Mouse (Mus musculus) embryonic stem cell, embryonic (primary cell): ENCODE results near the gene Acad8.

Source experiments
- CTCF ChIA-PET, 4 experiments: fragments of 300-600 bp in 2 of 4; fragments of 350-600 bp in 2 of 4; sonication (Branson Sonifier 250); formaldehyde crosslinking; loops; one replicate each; lab custom pipeline; 2022; ENCODE audit warnings: inconsistent platforms in 2 of 4; lab: Charles Lee
- POLR2A ChIA-PET, 4 experiments: fragments of 300-600 bp in 2 of 4; fragments of 350-600 bp in 2 of 4; sonication (Branson Sonifier 250); formaldehyde crosslinking; loops; one replicate each; lab custom pipeline; 2022; ENCODE audit warnings: antibody characterized with exemption in 4 of 4, inconsistent platforms in 1 of 4; lab: Charles Lee

Acad8 gene

GRCm38 (mm10) chr9:26999461-27000395 is at the start of gene Acad8, which contains the start of gene Thyn1:
TSS of gene Acad8 (minus strand) at chr9:26999566.
TSS of gene Thyn1 (plus strand) at chr9:26999710.
- ChIA-PET POLR2A (interaction anchor here in 2 of 4 experiments (0.6 to 1.6 kb wide), 4 partner anchors 11 to 1161 kb away, joined by 3 to 6 read pairs (median 4); partner anchors contain the start of gene Vps26b (in 1 of the 2)), CTCF (no interaction called here)

GRCm38 (mm10) chr9:27043892-27044291 is 44.5 kb upstream of the Acad8 start:
- CTCF ChIA-PET, result interaction anchor here in 1 of 4 experiments (0.6 kb wide), 1 partner anchor 61 kb away, joined by 4 read pairs; no protein-coding TSS in a partner anchor
- POLR2A ChIA-PET, result interaction anchor here in 2 of 4 experiments (0.8 to 2.0 kb wide), 5 partner anchors 8 to 26 kb away, joined by 3 to 4 read pairs (median 3); no protein-coding TSS in a partner anchor

- POLR2A ChIA-PET, result interaction anchor here in 2 of 4 experiments (1.0 to 1.7 kb wide), 7 partner anchors 12 to 1779 kb away, joined by 3 to 4 read pairs (median 3); no protein-coding TSS in a partner anchor
- CTCF ChIA-PET, result interaction anchor here in 1 of 4 experiments (0.6 kb wide), 1 partner anchor 224 kb away, joined by 3 read pairs; the partner anchor contains the start of gene Glb1l2
These were observed 31.4 kb upstream of the Acad8 start for GRCm38 (mm10) chr9:27030763-27031100.

- ChIA-PET POLR2A (interaction anchor here in 2 of 4 experiments (0.7 to 2.2 kb wide), 10 partner anchors 10 to 91 kb away, joined by 3 to 5 read pairs (median 3); partner anchors contain the start of gene Acad8 (in 1 of the 2)), CTCF (interaction anchor here in 1 of 4 experiments (0.5 kb wide), 1 partner anchor 354 kb away, joined by 3 read pairs; no protein-coding TSS in a partner anchor)
These were observed 30.7 kb upstream of the Acad8 start, which contains the start of the genes Vps26b and Ncapd3 for GRCm38 (mm10) chr9:27029828-27030762. TSS of gene Vps26b (minus strand) at chr9:27030065. TSS of gene Ncapd3 (plus strand) at chr9:27030175.

DNA sequence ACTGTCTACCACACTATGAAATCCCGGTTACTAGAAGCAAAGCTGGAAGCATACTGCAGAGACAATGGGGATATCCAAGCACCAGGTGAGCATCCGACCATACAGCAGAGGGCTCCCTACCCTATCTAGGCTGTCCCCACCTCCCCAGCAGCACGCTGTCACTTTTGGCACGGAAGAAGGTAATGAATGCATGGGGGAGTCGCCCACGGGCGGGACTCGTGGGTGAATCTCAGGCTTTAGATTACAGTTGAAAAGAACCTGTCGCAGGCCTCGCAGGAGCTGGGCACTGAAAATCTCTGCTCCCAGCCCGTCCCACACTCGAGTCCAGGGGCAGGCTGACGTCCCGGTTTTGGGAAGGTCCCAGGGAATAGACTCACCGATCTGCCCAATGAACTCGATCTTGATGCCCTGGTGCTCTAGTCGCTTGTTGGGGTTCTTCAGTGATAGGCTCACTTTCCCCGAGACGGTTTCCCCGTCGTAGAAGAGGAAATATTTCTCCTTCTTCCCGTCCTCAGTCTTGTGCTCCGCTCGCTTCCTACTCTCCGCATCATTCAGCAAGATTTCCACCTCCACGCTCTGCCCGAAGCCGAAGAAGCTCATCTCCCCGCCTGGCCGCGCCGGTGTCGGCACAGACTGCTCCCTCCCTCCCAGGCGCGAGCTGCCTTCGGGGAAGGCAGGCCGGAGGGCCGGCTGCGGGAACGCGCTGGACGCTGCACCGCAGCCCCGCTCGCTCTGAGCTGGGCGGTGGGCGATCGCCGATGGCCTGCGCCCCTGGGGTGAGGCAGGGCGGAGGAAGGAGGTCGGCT is 29.9 kb upstream of the Acad8 start:
- POLR2A ChIA-PET, result interaction anchor here in 3 of 4 experiments (0.5 to 2.2 kb wide), 7 partner anchors 9 to 46 kb away, joined by 3 to 5 read pairs (median 3); partner anchors contain the start of gene Acad8 (in 1 of the 3)
- CTCF ChIA-PET, result interaction anchor here in 1 of 4 experiments (0.5 kb wide), 1 partner anchor 353 kb away, joined by 3 read pairs; no protein-coding TSS in a partner anchor

DNA sequence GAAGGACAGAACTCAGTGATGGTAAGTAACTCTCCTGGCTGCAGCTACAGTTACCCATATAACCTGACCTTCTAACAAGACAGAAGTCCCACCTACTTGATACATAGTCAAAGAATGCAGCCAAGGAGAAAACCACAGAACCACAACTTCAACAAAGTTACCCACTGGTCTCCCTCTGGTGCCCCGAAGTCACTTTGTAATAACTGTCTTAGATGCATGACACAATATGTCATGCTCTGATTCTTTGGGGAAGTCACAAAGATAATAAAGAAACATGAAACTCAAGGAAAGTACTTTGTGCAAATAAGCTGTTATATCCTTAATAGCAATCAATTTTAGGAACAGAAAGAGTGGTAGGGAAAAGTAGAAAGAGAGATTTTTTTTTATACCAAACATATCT is 27.3 kb upstream of the Acad8 start:
- ChIA-PET POLR2A (interaction anchor here in 1 of 4 experiments (1.0 to 1.9 kb wide), 3 partner anchors 8 to 30 kb away, joined by 3 to 5 read pairs (median 4); no protein-coding TSS in a partner anchor), CTCF (no interaction called here)

DNA sequence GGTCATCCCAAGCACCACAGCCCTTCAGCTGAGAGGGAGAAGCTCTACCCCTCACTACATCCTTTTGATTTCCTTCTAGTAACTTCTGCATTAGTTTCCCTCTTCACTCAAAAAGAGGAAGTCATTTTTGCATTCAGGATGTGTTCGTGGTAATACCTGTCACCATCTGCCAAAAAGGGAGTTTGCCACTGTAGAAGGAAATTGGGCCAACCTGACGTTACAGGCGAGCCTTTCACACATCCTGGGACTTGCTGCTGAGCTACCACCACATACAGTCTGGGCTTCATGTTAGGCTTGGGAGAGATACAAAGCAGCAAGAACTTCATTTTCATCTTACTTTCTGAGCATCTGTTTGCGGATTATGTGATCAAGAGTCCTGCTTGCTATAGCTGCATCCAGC is 24.3 kb upstream of the Acad8 start:
- CTCF ChIA-PET, result no interaction called here
- POLR2A ChIA-PET, result interaction anchor here in 2 of 4 experiments (0.7 to 1.3 kb wide), 2 partner anchors 27 to 90 kb away, joined by 3 read pairs; no protein-coding TSS in a partner anchor

- CTCF ChIA-PET, result no interaction called here
- POLR2A ChIA-PET, result interaction anchor here in 1 of 4 experiments (1.6 to 1.7 kb wide), 2 partner anchors 9 to 10 kb away, joined by 3 to 5 read pairs; partner anchors contain the start of gene Vps26b
These were observed 19.6 kb upstream of the Acad8 start for GRCm38 (mm10) chr9:27018961-27019360.

DNA sequence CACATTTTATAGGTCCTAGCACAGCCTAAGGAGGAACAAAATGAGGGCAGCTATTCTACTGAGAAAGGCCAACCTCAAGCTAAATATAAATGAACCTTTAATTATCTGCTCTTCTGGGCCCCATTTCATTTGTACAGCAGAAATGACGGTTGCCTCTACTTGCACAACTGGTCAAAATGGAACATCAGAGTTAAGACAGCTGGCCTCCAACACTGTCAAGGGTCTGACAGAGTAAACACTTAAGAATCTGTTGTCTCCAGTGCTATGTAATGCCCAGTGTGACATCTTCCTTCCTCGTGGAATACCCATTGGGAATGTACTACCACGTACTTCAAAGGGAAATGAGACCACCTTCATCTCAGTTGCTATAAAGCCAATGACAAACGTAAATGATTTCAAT is 12.2 kb upstream of the Acad8 start:
- POLR2A ChIA-PET, result interaction anchor here in 2 of 4 experiments (1.0 to 1.7 kb wide), 3 partner anchors 9 to 110 kb away, joined by 3 to 6 read pairs (median 4); no protein-coding TSS in a partner anchor

DNA sequence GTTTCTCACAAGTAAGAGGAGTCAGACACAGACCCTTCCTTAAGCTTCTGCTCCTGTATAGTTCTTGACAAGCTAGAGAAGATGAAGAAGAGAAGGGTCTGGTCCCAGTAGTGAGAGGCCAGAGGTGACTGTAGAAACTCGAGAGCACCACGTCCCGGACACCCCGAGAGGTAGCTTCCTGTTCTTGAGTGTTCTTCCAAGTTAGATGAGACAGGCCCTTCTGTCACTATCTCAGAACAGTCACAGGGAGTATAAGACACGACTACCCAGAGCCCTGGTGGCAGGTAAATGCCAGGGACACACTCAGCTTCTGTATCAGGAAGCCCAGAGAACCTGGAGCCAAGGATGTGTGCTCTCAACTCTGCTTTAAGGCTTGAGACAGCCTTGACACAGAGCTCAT is 9.9 kb upstream of the Acad8 start:
- ChIA-PET POLR2A (interaction anchor here in 1 of 4 experiments (0.6 kb wide), 1 partner anchor 51 kb away, joined by 3 read pairs; no protein-coding TSS in a partner anchor), CTCF (no interaction called here)

More for the DNA sequence above, 12.2 kb upstream of the Acad8 start:
- CTCF ChIA-PET, result no interaction called here

GRCm38 (mm10) chr9:27006866-27007265 is 7.5 kb upstream of the Acad8 start:
- ChIA-PET CTCF (interaction anchor here in 2 of 4 experiments (0.6 to 0.9 kb wide), 2 partner anchors 9 to 54 kb away, joined by 3 read pairs; no protein-coding TSS in a partner anchor), POLR2A (interaction anchor here in 3 of 4 experiments (1.0 to 1.5 kb wide), 4 partner anchors 10 to 80 kb away, joined by 3 read pairs; partner anchors contain the start of gene Vps26b (in 1 of the 3))

GRCm38 (mm10) chr9:27005933-27006332 is 6.6 kb upstream of the Acad8 start:
- POLR2A ChIA-PET, result interaction anchor here in 2 of 4 experiments (0.6 to 1.2 kb wide), 3 partner anchors 9 to 381 kb away, joined by 3 to 4 read pairs (median 4); no protein-coding TSS in a partner anchor
- CTCF ChIA-PET, result interaction anchor here in 1 of 4 experiments (0.9 kb wide), 1 partner anchor 10 kb away, joined by 3 read pairs; no protein-coding TSS in a partner anchor

GRCm38 (mm10) chr9:27005231-27005630 is 5.9 kb upstream of the Acad8 start:
- ChIA-PET POLR2A (interaction anchor here in 1 of 4 experiments (0.6 kb wide), 1 partner anchor 380 kb away, joined by 4 read pairs; no protein-coding TSS in a partner anchor), CTCF (no interaction called here)

GRCm38 (mm10) chr9:26998669-26999460 is 501 bp downstream of the Acad8 start:
- POLR2A ChIA-PET, result interaction anchor here in 2 of 4 experiments (0.6 to 1.3 kb wide), 4 partner anchors 14 to 350 kb away, joined by 3 to 6 read pairs (median 4); partner anchors contain the start of gene Vps26b (in 1 of the 2)
- CTCF ChIA-PET, result no interaction called here

DNA sequence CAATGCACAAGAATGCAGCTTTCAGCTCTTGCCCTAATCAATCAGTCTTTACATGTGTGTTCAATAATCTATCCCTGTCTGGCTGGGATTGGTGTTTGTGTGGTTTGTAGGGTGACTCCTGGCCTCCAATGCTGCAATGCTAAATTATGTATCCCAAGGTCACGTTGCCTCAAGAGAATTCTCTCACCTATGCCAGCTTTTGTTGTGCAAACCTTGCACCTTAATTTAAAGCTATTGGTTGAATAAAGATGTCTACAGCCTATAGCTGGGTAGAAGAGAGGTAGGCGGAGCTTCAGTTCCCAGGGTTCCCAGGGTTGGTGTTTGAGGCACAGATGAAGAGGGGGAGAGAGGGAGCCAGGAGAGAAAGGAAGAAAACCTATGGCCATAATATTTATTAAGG is 1.9 kb downstream of the Acad8 start:
- ChIA-PET CTCF (interaction anchor here in 1 of 4 experiments (0.6 kb wide), 1 partner anchor 308 kb away, joined by 5 read pairs; no protein-coding TSS in a partner anchor), POLR2A (interaction anchor here in 3 of 4 experiments (0.9 to 1.1 kb wide), 6 partner anchors 9 to 161 kb away, joined by 3 to 4 read pairs (median 3); no protein-coding TSS in a partner anchor)
